Mouse (Mus musculus) erythroblast, embryonic 14.5 days (primary cell): ENCODE measurements at regions not wholly inside any gene's neighbourhood (a gene's known extent, or its start where the extent isn't known, plus 50 kb on each side); places are given as distances from the start of the nearest gene placed in this dataset.

ENCODE experiments used
- GATA1 ChIP-seq: IDR thresholded peaks from 2 replicates; pipeline ENCODE4 v1.6.1; 2012; ENCODE audit warnings: low read length, inconsistent platforms, mixed read lengths
- TAL1 ChIP-seq: IDR thresholded peaks from 3 replicates; pipeline ENCODE4 v1.6.1; 2012; ENCODE audit warnings: low read length, inconsistent platforms, mixed read lengths

GRCm38 (mm10) chr1:75678279-75678678, 132.2 kb downstream of the Slc4a3 start:
- TF ChIP-seq TAL1 = no peak
- no peak for TF ChIP-seq GATA1
